Mouse (Mus musculus) retina, adult 2 months (tissue): ENCODE results near the gene Agxt2.

Experiments used
- DNase-seq: peaks from one replicate; pipeline ENCODE4 v3.0.0-alpha.2; 2012; ENCODE audit warnings: low read depth, low spot score

Agxt2 gene

DNA sequence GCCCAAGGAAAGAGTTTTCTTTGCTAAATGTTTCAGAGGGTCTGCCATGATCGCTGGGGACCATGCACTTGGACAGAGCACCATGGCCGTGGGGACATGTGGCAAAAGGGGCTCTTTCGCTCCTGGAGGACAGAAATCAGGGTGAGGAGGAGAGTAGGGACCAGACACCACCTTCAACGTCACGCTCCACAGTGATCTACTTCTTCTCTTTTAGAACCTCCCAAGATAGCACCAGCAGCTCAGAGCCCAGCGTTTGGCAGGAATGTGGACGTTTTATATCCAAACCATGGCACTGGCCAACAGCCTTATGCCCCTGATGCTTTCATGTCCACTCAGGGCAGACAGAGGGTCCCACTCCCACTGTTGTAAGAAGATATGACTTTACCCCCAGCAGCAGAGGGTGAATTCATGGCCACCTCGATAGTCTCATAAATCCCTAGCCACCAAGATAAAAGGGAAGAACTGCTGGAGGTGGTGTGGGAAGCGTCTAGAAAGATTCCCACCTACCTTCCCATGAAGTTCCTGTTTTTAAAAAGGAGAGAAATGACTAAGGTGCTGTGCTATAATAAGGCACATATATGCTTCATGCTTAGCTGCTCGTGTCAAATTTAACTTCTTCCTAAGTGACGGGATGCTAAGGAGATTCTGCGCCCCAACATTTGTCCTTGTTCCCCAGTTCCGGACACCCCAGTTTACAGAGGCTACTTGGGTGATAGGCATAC lies 68.4 kb downstream of the Agxt2 start:
- DNase-seq, result no peak

DNA sequence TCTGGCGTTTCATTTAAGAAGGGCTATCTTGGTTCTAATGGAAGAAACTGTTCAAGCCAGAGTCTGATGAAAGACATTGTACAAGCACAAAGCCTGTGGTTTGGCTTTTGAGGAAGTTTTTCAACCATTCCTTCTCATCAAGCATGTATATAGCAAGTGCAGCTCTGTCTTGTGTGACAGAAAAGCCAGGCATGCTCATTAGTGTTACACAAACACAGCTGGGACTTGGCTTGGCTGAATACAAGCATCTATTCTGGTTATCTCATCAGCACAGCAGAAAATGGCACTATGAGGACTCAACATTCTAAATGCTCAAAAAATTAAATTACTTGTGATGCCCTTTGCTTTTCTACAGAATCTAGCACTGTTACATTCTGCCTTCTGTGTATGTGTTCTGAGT lies 78.6 kb downstream of the Agxt2 start:
- DNase-seq, result no peak

DNA sequence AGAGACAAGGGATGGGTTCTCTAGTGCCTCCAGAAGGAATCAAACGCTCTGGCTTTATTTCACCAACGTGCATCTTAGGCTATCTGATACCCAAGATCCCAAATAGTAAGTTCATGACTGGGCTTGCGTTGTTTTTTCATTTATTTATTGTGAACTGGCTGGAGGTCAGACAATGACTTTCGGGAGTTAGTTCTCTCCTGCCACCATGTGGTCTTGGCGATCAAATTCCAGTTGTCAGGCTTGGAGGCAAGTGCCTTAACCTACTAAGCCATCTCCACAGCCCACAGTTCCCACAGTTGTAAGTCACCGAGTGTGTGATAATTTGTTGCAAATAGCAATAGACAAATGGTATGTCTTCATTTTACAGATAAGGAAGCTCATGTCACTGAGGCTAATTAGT lies 81.6 kb downstream of the Agxt2 start:
- no peak for DNase-seq

DNA sequence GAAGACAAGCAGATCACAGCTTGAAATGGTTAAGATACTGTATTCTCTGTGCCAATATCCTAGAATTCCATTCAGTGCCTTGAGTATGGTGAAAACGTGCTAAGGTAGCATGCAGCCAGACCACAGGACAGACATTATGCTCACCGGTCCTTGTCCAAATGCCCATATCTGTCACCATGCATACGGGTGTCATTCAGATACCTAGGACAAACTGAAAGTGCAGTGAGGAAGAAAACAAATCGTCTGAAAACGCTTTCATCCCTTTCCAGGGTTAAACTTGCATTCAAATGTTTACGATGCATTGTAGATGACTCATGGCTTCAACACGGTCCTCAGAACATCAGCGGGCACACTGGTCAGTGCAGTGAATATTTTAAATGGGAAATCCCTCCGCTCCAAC lies 83.2 kb downstream of the Agxt2 start:
- no peak for DNase-seq

DNA sequence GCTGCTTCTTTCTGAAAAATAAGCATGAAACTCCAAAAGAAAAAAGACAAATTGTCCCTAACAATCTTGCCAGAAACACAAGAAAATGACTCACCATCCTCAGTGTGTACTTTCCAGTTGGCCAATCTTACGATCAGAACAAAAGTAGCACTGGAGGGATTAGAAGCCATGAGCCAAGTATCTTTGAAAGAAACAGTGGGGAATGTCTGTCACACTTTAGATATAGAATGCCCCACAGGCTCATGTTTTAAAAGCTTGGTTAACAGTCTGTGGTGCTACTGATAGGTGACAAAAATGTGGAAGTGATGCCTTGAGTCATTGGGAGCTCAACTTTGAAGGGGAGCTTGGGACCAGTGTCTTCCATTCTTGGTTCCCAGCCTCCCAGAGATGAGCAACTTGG lies 83.9 kb downstream of the Agxt2 start:
- no peak for DNase-seq

DNA sequence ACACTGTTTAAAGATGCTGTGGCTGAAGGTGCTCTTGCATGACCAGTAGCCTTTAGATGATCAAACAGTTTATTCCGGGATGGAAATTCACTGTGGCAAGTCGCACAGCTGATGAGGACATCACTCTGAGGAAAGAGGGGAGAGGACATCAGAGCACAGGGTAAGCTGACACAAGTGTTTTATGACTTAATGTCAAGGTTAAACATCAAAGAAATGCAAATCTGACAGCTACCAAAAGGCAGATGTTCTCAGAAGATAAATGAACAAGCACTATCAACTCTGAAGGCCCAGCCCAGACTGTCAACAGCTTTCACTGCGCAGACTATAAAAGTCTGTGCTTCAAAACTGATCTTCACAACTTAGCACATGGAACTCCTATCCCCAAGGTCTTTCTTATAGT lies 88.8 kb downstream of the Agxt2 start:
- no peak for DNase-seq
